Mouse (Mus musculus) hindbrain, embryonic 15.5 days (tissue): ENCODE results near the gene Pimreg. TPM values are rescaled to one million over a fixed set of nuclear protein-coding genes. Genes with fewer than 3 reads are reported as not detected.

Experiments
- ATAC-seq: fragments of 200-750 bp; cut with Nextera tagmentation; 2 replicates; pipeline ENCODE4 v1.8.0; 2017; ENCODE audit warnings: low read depth, moderate number of reproducible peaks, moderate TSS enrichment; ENCODE audit not compliant: low FRiP score
- H3K27ac ChIP-seq: fragments of 300-500 bp; sonication (generic); replicated peaks from 2 replicates; pipeline ENCODE4 v1.5.1; 2015; ENCODE audit warnings: mild to moderate bottlenecking, inconsistent platforms
- H3K27me3 ChIP-seq: fragments of 300-500 bp; sonication (generic); 2 replicates; pipeline ENCODE4 v1.6.1; 2015; ENCODE audit warnings: control low read depth, inconsistent platforms
- H3K36me3 ChIP-seq: fragments of 300-500 bp; sonication (generic); 2 replicates; pipeline ENCODE4 v1.6.1; 2015; ENCODE audit warnings: control low read depth, inconsistent platforms
- H3K4me1 ChIP-seq: fragments of 300-500 bp; sonication (generic); replicated peaks from 2 replicates; pipeline ENCODE4 v1.6.1; 2015; ENCODE audit warnings: control low read depth, inconsistent platforms
- H3K4me2 ChIP-seq: fragments of 300-500 bp; sonication (generic); 2 replicates; pipeline ENCODE4 v1.6.1; 2015; ENCODE audit warnings: moderate library complexity, mild to moderate bottlenecking, inconsistent platforms
- H3K4me3 ChIP-seq: fragments of 300-500 bp; sonication (generic); 2 replicates; pipeline ENCODE4 v1.5.1; 2015; ENCODE audit warnings: mild to moderate bottlenecking, inconsistent platforms
- H3K9ac ChIP-seq: fragments of 300-500 bp; sonication (generic); 2 replicates; pipeline ENCODE4 v1.6.1; 2015; ENCODE audit warnings: inconsistent platforms
- H3K9me3 ChIP-seq: fragments of 300-500 bp; sonication (generic); 2 replicates; pipeline ENCODE4 v1.6.1; 2016; ENCODE audit warnings: control low read depth, inconsistent platforms
- WGBS: fragments of 180-500 bp; shearing (Covaris S2); methylation state at CpG from one replicate; pipeline ENCODE4 v1.1.7; 2015; 5-methylcytosine and 5-hydroxymethylcytosine counted together
- polyA plus RNA-seq: library from polyadenylated mRNA; unstranded; fragments of >200 nt; fragmentation: Nextera tagmentation; extraction: Ambion mirVana; gene quantifications from 2 replicates; pipeline ENCODE4 v1.2.1, GENCODE M21; 2015

Gene Pimreg
- polyA plus RNA-seq, 1 experiment from 2014 or later: 35.4 TPM

DNA sequence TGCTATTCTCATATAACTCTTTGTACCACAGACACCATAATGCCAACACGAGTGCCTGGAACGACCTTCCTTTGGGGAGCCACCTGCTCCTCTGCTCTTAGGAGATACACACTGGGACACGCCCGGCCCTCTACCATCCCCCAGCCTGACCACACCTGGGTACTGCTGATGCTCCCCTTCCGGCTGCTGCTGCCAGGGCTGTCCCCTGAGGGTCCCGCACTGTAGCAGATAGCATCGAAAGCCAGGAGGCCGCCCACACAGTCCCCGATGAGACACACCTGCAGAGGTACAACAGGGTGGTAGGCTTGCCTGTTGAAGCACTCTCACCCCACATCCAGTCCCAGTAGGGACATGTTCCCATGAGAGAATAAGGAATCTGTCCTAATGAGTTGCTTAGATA lies 28.9 kb downstream of the Pimreg start:
- 81% methylated on average over 9 of the region's 9 CpGs for WGBS
- Histone ChIP-seq H3K4me2 (no peak overlapping the region), H3K4me3 (no peak overlapping the region), H3K9ac (no peak overlapping the region), H3K27me3 (no peaks in the 10 kb centered on the region), H3K4me1 (peaks cover 24% of the 10 kb centered on the region), H3K9me3 (no peaks in the 10 kb centered on the region), H3K36me3 (no peaks in the 10 kb centered on the region), H3K27ac (no peak overlapping the region)
- no peak for ATAC-seq

DNA sequence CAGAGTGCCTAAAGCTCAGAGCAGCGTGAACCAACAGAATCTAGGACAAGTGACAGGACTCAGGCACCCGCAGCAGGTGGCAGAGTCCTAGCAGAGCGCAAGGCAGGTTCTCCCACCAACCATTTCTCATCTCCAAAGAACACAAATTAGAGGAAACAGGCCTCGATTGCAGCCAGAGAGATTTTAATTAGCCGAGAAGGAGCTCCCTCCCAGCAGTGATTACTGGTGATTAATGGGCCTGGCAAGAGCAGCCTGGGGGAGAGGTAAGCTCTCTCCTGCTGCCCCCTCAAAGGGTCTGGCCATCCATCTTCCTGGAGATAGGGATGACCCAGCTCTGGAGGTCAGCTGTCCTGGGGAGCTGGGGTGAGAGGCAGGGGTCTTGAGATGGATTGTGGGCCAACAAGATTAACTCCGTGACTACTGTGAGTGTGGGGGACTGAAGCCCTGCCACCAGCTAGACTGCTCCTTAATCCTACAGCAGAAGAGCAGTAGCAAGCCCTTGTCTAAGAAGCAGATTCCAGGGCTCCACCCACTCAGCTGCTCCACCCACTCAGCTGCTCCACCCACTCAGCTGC lies 30.6 kb downstream of the Pimreg start:
- no peaks in the 10 kb centered on the region for H3K27me3 ChIP-seq
- no peaks in the 10 kb centered on the region for H3K36me3 ChIP-seq
- H3K9ac ChIP-seq: no peak overlapping the region
- 45% methylated on average over 6 of the region's 6 CpGs for WGBS
- peaks cover 18% of the 10 kb centered on the region for H3K4me1 ChIP-seq
- no peaks in the 10 kb centered on the region for H3K9me3 ChIP-seq
- 0 out of 2 replicates have a peak overlapping the region, but pooled peaks have one; percentile 30 for H3K27ac ChIP-seq
- ATAC-seq: peak; percentile 23; the same call in 1 of the 2 replicates
- H3K4me3 ChIP-seq: no peak overlapping the region
- no peak overlapping the region for H3K4me2 ChIP-seq

- Histone ChIP-seq H3K9ac (no peak overlapping the region), H3K4me2 (no peak overlapping the region), H3K4me1 (peaks cover 11% of the 10 kb centered on the region), H3K36me3 (no peaks in the 10 kb centered on the region), H3K9me3 (no peaks in the 10 kb centered on the region), H3K4me3 (no peak overlapping the region), H3K27me3 (no peaks in the 10 kb centered on the region), H3K27ac (no peak overlapping the region)
- ATAC-seq: no peak
- WGBS: 82% methylated on average over 13 of the region's 13 CpGs
Measured at GRCm38 (mm10) chr11:72074230-72074629, 32.4 kb downstream of the Pimreg start.

- Histone ChIP-seq H3K27me3 (no peaks in the 10 kb centered on the region), H3K9ac (no peak overlapping the region), H3K27ac (no peak overlapping the region), H3K4me3 (no peak overlapping the region), H3K9me3 (no peaks in the 10 kb centered on the region), H3K4me2 (no peak overlapping the region), H3K4me1 (peaks cover 3% of the 10 kb centered on the region; the same call in 1 of the 2 replicates), H3K36me3 (no peaks in the 10 kb centered on the region)
- 38% methylated on average over 3 of the region's 3 CpGs for WGBS
- ATAC-seq: no peak
Measured at GRCm38 (mm10) chr11:72078056-72078455, 36.2 kb downstream of the Pimreg start.

DNA sequence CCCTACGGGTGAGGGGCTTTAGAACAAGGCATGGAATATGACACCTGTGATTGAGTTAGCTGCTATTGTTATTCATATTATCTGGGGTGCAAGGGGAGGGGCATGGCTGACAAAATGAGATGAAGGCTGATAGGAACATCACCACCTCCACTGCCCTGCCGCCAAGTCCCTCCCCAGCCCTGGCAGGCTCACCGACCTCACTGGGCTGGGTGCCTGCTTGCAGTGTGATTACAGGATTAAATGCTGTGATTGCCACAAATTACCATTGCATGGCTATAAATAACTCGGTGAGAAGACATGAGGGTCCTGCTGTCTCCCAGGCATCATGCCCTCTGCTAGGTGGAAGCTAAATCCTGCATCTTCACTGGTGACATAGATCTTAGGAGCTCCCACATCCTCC lies 36.8 kb downstream of the Pimreg start:
- no peaks in the 10 kb centered on the region for H3K9me3 ChIP-seq
- no peak overlapping the region for H3K27ac ChIP-seq
- no peak for ATAC-seq
- H3K4me1 ChIP-seq: peaks cover 3% of the 10 kb centered on the region; the same call in 1 of the 2 replicates
- no peak overlapping the region for H3K4me2 ChIP-seq
- no peak overlapping the region for H3K4me3 ChIP-seq
- WGBS: 36% methylated on average over 4 of the region's 4 CpGs
- H3K9ac ChIP-seq: no peak overlapping the region
- H3K27me3 ChIP-seq: no peaks in the 10 kb centered on the region
- H3K36me3 ChIP-seq: no peaks in the 10 kb centered on the region

DNA sequence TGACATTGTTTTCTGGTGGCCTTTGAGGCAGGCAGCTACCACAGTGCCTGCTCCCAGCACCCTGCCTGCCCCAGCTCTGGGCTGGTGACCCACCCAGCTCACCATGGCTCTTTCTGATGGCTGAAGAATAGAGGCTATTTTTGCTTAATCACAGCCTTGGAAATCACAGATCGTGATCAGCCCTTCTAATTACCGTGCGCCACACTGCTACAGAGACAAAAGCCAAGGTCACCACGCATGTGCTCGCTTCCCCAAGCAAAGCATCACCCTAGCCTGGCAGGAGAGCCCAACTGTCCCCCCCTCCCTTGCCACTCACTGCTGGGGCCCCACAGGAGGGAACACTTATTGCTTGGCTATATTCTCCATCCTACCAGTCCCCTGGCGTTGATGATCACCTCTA lies 38.6 kb downstream of the Pimreg start:
- Histone ChIP-seq H3K27me3 (no peaks in the 10 kb centered on the region), H3K27ac (no peak overlapping the region), H3K4me2 (no peak overlapping the region), H3K9ac (no peak overlapping the region), H3K4me1 (peaks cover 3% of the 10 kb centered on the region; the same call in 1 of the 2 replicates), H3K4me3 (no peak overlapping the region), H3K36me3 (no peaks in the 10 kb centered on the region), H3K9me3 (no peaks in the 10 kb centered on the region)
- no peak; the same call in 1 of the 2 replicates for ATAC-seq
- 61% methylated on average over 6 of the region's 6 CpGs for WGBS

DNA sequence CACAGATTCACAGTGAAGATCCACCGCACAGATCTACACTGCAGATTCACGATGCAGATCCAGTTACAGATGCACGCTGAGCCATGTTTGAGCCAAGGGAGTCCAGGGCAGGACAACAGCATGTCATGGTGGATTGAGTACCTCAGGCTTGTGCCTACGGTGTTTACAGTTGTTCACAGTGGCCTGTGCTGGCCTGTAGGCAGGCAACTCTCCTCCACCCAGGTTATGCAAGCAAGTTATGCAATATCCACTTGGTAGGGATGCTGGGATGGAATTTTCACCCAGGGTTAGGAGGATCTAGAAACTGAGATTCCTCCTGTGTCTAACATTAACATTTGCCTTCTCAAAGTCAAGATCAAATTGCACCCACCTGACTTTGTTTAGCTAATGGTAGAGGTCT lies 40.8 kb downstream of the Pimreg start:
- no peaks in the 10 kb centered on the region for H3K9me3 ChIP-seq
- no peaks in the 10 kb centered on the region for H3K27me3 ChIP-seq
- no peak overlapping the region for H3K4me2 ChIP-seq
- ATAC-seq: no peak
- H3K4me1 ChIP-seq: peaks cover 22% of the 10 kb centered on the region
- H3K9ac ChIP-seq: no peak overlapping the region
- no peak overlapping the region for H3K27ac ChIP-seq
- WGBS: 92% methylated on average over 4 of the region's 4 CpGs
- H3K36me3 ChIP-seq: no peaks in the 10 kb centered on the region
- no peak overlapping the region for H3K4me3 ChIP-seq

- 97% methylated on average over 15 of the region's 15 CpGs for WGBS
Measured at GRCm38 (mm10) chr11:72084337-72084736, 42.5 kb downstream of the Pimreg start.

DNA sequence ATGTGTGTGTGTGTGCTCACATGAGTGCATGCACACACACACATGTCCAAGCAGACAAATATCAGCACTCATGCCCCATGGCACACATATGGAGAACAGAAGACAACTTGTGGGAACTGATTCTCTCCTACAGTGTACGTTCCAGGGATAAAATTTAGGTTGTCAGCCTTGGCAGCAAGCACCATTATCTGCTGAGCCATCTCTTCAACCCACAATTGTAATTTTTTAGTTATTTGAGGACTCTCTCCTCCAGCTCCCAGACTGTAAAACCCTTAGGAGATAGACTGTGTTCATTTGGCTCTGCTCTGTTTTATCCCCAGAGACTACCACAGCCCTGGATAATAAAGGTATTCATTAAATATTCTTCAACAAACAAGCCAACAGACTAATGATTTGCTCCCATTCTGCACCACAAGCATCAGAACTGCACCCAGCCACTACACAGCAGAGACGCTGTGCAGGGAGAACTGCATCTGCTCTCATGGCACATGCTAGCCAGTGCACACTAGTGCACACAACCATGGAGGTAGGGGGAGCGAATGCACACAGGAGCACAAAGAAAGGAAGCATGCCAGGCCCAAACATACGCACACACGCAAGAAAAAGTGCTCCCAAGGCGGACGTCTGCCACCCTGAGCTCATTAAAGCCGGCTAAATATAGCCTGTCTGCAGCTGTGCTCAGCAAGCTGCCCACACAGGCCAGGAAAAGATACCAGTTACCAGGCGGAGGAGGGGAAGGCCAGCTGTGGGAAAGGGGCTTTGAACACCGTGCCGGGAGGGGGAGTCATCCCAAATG lies 44.6 kb downstream of the Pimreg start:
- H3K27ac ChIP-seq: peak overlapping the region; percentile 81
- WGBS: 29% methylated on average over 11 of the region's 11 CpGs
- H3K27me3 ChIP-seq: no peaks in the 10 kb centered on the region
- 0 out of 2 replicates have a peak overlapping the region, but pooled peaks have one; percentile 8 for H3K4me2 ChIP-seq
- ATAC-seq: peak; percentile 84
- no peak overlapping the region for H3K9ac ChIP-seq
- H3K9me3 ChIP-seq: no peaks in the 10 kb centered on the region
- H3K4me3 ChIP-seq: no peak overlapping the region
- H3K4me1 ChIP-seq: peaks cover 22% of the 10 kb centered on the region
- H3K36me3 ChIP-seq: no peaks in the 10 kb centered on the region

More at GRCm38 (mm10) chr11:72084337-72084736, 42.5 kb downstream of the Pimreg start:
- H3K27ac ChIP-seq: no peak overlapping the region
- no peak for ATAC-seq
- no peaks in the 10 kb centered on the region for H3K27me3 ChIP-seq
- H3K9ac ChIP-seq: no peak overlapping the region
- H3K4me3 ChIP-seq: no peak overlapping the region
- H3K4me2 ChIP-seq: no peak overlapping the region
- no peaks in the 10 kb centered on the region for H3K9me3 ChIP-seq
- peaks cover 22% of the 10 kb centered on the region for H3K4me1 ChIP-seq
- H3K36me3 ChIP-seq: no peaks in the 10 kb centered on the region

DNA sequence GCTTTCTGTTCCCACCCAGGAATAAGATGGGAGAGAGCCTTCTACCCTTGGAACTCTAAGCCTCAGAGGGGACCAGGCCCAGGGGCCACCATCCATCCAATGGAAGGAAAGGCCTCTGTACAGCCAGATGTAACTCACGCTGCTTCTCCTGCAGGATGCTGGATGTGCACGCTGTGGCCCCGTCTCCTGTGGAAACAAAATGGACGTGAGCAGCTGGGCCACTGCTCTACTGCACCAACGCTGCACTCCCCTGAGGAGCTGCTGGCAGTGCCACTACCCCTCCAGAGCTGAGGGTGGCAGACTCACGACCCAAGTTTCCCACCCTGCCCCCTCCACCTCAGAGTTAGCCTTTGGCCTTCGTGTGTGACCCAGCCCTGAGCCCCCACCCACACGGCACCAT lies 50.6 kb downstream of the Pimreg start:
- Histone ChIP-seq H3K9ac (no peak overlapping the region), H3K27ac (no peak overlapping the region), H3K27me3 (no peaks in the 10 kb centered on the region), H3K36me3 (no peaks in the 10 kb centered on the region), H3K4me3 (no peak overlapping the region), H3K4me2 (no peak overlapping the region), H3K9me3 (no peaks in the 10 kb centered on the region), H3K4me1 (peaks cover 19% of the 10 kb centered on the region)
- no peak for ATAC-seq
- 67% methylated on average over 8 of the region's 8 CpGs for WGBS

DNA sequence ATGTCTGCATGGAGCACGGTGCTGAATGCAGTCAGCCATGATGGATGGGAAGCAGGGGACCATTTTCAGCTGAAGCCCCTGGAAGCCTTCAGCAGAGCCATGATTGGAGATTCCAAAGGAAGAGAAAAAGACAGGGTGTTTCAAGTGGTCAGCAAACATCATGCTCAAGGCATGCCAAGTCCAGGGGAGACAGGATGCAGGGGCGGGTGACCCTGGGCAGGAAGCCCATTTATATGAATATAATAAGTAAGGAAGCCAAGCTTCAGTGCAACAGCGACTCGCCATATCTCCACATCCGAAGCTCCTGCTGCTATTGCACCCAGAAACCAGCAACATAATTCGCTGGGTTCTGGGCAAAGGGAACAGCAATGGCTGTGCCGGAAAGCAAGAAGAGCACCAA lies 52.6 kb downstream of the Pimreg start:
- no peak overlapping the region for H3K9ac ChIP-seq
- no peaks in the 10 kb centered on the region for H3K36me3 ChIP-seq
- no peak overlapping the region for H3K4me3 ChIP-seq
- peaks cover 21% of the 10 kb centered on the region for H3K4me1 ChIP-seq
- no peaks in the 10 kb centered on the region for H3K9me3 ChIP-seq
- H3K27ac ChIP-seq: no peak overlapping the region
- H3K27me3 ChIP-seq: no peaks in the 10 kb centered on the region
- 82% methylated on average over 7 of the region's 7 CpGs for WGBS
- H3K4me2 ChIP-seq: no peak overlapping the region
- ATAC-seq: no peak

DNA sequence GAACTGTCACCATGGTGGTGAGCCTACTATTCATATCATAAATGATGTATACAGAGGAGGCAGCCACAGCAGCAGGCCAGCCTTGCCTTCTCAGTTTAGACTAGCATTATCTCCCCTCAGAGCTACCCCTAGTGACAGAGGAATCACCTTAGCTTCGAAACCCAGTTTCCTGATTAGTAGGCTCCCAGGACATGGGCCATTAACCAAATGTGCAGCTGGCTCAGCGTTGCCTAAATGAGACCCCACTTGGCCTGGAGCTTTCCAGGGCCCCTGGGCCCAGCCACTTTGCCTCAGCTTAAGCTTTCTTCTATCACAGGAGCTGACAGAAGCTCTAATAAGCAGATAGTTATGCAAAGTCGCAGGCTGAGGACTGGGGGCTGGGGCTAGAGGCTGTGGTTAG lies 54.2 kb downstream of the Pimreg start:
- Histone ChIP-seq H3K9me3 (no peaks in the 10 kb centered on the region), H3K4me3 (no peak overlapping the region), H3K9ac (no peak overlapping the region), H3K4me1 (peaks cover 21% of the 10 kb centered on the region), H3K27me3 (no peaks in the 10 kb centered on the region), H3K27ac (no peak overlapping the region), H3K4me2 (no peak overlapping the region), H3K36me3 (no peaks in the 10 kb centered on the region)
- WGBS: 35% methylated on average over 3 of the region's 3 CpGs
- peak; percentile 10; the same call in 1 of the 2 replicates for ATAC-seq
